Mouse (Mus musculus): ENCODE measurements at regions not wholly inside any gene's neighbourhood (a gene's known extent, or its start where the extent isn't known, plus 50 kb on each side); places are given as distances from the start of the nearest gene placed in this dataset.

- TF ChIP-seq POLR2A (IDR thresholded peaks at IDR 0.05; ENCODE audit: low read depth, low read length) (no peak), CTCF (IDR thresholded peaks at IDR 0.05; ENCODE audit: extremely low read depth, insufficient read depth, insufficient read length, insufficient replicate concordance) (no peak)
These were observed 257.8 kb upstream of the Rbfox1 start for GRCm38 (mm10) chr16:5627117-5627909.

Data from spleen, adult 2 months (tissue).